Mouse (Mus musculus) right cerebral cortex, adult 18-20 months (tissue): ENCODE results near the gene Wnt10a.
"Not testable (repeated sequence)": the region's sequence is repeated elsewhere in the genome, so short reads cannot be mapped to it uniquely, and the experiment has no call there.

Source experiments
- DNase-seq: peaks from one replicate; pipeline ENCODE4 v3.0.0; 2022; ENCODE audit warnings: mixed read lengths

The Wnt10a gene

DNA sequence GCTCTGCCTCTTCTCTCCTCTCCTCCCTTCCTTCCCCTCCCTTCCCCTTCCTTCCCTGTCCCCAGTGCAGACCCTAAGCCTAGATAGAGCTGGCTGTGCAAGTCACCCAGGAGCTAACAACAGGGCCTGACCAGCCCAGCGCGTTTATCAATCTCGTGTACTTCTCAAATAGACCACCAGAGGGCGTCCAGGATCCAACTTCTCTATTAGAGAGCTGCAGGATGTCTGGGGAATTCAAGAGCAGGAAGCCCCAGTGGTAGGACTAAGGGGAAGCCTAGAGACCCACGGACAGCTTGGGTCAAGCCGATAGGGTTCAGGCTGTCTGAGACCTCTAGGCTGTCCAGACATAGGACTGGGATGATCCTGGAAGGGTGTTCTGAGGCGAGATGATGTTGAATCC is 3.5 kb upstream of the Wnt10a start:
- peak; percentile 84 for DNase-seq

GRCm38 (mm10) chr1:74788603-74789176 is 2.6 kb upstream of the Wnt10a start:
- no peak for DNase-seq

- DNase-seq, result no peak
Measured at GRCm38 (mm10) chr1:74790095-74790494, 1.2 kb upstream of the Wnt10a start.

DNA sequence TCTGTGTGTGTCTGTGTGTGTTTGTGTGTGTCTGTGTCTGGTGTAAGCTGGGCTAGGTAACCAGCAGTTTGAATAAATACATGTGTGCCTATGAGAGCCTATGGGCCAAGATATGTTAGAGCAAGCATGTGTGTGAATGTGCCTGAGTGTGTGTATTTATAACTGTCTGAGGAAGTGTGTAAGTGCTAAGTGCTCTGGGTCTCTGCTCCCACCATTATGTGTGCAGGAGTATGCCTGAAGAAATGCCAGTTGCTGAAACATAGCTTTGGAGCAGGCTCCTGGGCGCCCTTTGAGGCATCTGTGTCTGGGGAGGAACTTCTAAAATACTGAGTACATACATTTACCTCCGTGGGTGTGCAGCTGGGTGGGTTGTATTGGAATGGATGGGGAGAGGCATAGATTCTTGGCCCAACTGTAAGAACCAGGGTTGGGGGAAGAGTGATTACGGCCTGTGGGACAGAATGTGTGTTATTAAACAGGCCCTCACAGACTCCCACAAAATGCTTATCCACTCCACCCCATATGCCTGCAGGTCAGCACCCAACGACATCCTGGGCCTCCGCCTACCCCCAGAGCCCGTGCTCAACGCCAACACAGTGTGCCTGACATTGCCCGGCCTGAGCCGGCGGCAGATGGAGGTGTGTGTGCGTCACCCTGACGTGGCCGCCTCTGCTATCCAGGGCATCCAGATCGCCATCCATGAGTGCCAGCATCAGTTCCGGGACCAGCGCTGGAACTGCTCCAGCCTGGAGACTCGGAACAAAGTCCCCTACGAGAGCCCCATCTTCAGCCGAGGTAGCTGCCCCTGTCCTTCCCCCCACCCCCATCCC is 1.7 kb downstream of the Wnt10a start:
- DNase-seq, result peak; percentile 69

DNA sequence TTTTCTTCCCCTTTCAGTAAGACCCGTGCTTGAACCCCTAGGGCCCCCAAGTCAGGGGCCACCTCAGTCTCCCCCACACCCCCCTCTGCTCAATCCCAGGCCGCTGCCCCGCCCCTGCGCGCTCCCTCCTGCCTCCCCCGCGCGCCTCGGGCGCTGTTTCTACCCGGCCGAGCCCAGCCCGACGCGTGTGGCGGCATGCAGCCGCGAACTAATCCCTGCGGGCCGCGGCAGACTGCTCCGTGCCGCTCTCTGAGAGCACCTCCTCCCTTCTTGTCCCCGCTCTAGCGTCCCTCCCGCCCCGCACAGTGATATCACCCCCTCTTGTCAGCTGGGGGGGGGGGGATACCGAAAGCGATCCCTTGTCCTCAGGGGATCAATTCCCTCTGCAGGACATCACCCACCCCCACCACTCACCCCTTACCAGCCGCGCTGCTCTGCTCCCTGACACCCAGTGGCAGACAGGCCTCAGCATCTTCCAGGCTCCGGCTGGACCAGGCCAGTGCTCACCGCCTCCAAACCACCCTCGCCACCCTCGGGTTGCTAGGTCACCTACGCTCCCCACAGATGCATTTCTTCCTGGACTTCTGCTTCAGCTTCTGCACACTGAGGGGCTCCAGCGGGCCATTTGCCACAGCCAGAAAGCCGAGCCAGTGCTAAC is 3.3 kb downstream of the Wnt10a start:
- no peak for DNase-seq

DNA sequence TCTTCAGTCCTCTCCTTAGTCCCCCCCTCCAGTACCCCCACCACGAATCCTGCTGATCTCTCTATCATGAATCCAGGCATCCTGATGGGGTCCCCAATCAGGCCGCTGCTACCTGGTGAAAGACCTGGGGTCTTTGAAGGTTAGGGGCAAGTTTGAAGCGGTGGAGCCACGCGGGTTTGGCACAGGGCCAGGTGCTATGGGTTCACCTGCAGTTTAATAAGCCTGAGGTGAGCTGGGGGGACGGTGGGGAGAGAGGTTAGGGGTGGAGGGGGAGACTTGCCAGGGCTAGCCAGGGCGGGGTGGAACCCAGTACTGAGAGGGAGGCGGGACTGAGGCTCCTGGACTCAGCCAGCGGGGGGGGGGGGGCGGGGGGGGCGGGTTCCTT is 3.8 kb downstream of the Wnt10a start:
- DNase-seq, result no peak

DNA sequence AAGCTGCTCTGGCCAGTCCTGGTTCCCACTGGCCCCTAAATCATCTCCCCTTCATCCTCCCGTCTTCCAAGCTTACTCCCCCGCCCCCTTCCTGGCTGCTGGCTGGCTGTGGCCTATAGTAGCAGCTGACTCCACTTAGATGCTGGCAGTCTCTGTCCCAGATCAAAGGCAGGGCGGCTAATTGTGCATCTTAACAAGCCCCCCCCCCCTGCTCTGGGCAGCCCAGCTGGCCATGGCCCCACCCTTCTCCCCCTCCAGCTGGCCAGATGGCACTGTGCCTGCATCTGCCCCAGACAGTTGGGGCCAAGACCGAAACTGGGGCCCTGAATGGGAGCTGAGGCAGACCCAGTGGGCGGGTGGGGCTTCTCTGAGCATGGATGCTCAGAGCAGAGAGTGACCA is 6.1 kb downstream of the Wnt10a start:
- no peak for DNase-seq

GRCm38 (mm10) chr1:74800424-74800888 is 9.1 kb downstream of the Wnt10a start:
- peak; percentile 78 for DNase-seq

DNA sequence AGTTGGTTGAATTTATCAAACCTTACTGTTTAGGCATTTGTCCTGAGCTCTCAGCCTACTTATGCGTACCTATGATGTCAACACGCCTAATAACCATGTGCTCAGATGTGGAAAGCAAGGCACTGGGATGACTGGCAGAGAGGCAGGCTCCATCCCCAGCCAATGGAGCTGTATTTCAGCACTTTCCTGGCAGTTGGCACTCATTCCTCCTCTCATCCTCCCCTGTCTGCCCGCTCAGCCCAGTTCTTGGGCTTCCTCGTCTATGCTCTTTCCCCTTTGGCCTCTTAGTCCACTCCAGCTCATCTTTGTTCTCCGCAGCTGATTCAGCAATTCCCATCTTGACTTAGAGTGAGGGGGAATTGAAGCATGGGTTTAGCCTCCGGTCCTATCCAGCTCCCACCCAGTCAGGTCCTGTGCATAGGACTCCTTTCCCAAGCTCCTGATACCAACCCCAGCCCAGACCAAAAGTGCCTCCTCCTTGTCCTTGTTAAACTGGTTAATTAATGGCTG is 10.4 kb downstream of the Wnt10a start:
- no peak for DNase-seq

DNA sequence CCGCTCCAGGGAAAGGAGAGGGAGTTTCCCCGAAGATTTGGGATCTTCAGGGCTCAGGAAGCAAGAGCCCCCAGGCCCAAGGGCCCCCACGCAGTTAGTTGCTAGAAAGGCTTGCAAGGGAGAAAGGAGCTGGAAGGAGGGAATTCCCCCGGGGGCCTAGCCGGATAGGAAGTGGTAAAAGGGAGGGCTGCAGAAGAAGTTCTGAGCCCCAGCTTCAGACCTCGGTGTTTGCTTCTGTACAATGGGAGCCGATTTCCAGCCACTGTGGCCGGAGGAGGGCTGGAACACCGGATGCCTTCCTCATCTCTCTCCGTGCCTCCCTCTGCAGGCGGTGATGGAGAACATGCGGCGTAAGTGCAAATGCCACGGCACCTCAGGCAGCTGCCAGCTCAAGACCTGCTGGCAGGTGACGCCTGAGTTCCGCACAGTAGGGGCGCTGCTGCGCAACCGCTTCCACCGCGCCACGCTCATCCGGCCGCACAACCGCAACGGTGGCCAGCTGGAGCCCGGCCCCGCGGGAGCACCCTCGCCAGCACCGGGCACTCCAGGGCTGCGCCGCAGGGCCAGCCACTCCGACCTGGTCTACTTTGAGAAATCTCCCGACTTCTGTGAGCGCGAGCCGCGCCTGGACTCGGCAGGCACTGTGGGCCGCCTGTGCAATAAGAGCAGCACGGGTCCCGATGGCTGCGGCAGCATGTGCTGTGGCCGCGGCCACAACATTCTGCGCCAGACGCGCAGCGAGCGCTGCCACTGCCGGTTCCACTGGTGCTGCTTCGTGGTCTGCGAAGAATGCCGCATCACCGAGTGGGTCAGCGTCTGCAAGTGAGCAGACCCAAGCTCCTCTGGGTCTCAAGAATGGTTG is 11.7 kb downstream of the Wnt10a start:
- DNase-seq, result peak; percentile 80

- DNase-seq, result no peak
Measured at GRCm38 (mm10) chr1:74804211-74804870, 13.0 kb downstream of the Wnt10a start.

- DNase-seq, result no peak
Measured at GRCm38 (mm10) chr1:74805340-74805835, 14.1 kb downstream of the Wnt10a start.

GRCm38 (mm10) chr1:74805843-74806242 is 14.5 kb downstream of the Wnt10a start:
- no peak for DNase-seq

GRCm38 (mm10) chr1:74806360-74807311 is 15.3 kb downstream of the Wnt10a start:
- DNase-seq, result peak; percentile 78

GRCm38 (mm10) chr1:74807551-74808071 is 16.3 kb downstream of the Wnt10a start:
- DNase-seq, result no peak

DNA sequence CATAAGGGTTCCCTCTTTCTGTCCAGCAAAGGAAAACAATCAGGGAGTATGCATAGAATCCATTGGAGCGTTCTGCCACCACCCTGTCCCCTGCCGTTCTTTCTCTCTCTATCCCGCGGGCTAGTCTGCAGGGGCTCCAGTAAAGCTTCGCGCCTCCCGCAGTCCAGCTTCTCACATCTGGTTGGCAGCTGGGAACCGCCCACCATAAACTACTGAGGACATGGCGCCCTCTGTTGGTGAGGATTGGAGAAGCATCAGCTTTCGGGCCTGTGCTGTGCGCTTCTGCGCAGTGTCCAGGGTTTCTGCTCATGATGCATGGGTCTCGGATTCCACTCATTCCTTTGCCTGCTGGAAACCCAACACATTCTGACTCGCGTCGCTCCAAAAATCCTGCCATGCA is 16.8 kb downstream of the Wnt10a start:
- peak; percentile 91 for DNase-seq

GRCm38 (mm10) chr1:74809007-74809406 is 17.7 kb downstream of the Wnt10a start:
- DNase-seq, result no peak

- DNase-seq, result no peak
Measured at GRCm38 (mm10) chr1:74814931-74815647, 23.8 kb downstream of the Wnt10a start.

GRCm38 (mm10) chr1:74815965-74816364 is 24.6 kb downstream of the Wnt10a start:
- not testable (repeated sequence) for DNase-seq
